Mouse (Mus musculus) CD4-positive, CD25-positive, alpha-beta regulatory T cell, adult 4 months (primary cell): ENCODE results near the gene Nenf. TPM values are rescaled to one million over a fixed set of nuclear protein-coding genes. Genes with fewer than 3 reads are reported as not detected.

ENCODE experiments used
- ATAC-seq: one replicate; pipeline ENCODE4 v1.8.0; 2017
- polyA plus RNA-seq, 2 experiments: library from polyadenylated mRNA; unstranded; fragments of 100-300 nt; shearing (Covaris generic); gene quantifications; one replicate each; pipeline ENCODE4 v1.2.1; 2017

Nenf gene
- polyA plus RNA-seq, 2 experiments from 2014 or later, result 1.5 TPM; not detected in 1

DNA sequence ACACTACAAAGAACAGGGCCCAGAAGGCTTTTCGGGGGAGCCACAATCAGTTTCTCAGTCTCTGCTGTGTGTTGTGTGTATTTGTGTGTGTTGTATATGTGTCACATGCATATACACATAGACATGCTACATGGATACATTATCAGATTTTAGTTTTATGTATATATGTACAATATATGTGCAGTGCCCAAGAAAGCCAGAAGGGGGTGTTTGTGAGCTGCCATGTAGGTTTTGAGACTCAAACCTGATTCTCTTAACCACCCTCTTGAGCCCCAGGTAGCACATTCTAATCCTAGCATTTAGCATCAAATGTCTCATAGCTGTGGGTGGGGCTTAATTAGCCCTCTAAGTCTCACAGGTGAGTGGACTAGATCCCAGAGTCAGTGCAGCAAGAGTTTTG, 35.7 kb downstream of the Nenf start:
- no peak for ATAC-seq

- ATAC-seq, result no peak
Observed at GRCm38 (mm10) chr1:191281171-191281570, 36.8 kb downstream of the Nenf start.

DNA sequence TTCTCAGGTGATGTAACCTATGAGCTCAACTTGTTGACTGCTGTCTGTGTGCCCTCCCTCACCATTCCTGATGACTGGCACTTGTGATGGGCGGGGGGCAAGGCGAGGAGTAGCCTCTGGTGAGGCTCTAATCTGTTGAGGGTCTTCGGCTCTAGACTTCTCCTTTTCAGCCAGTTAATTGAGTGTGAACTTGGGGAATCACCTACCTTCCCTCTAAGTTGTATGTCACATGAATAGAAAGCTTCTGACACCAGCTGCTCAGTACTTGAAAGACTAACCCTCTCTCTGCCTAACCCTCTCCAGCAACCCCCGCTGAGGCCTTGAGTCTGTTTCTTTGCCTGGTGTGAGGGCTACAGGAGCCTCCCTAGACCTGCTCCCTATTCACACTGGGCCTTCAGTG, 39.7 kb downstream of the Nenf start:
- no peak for ATAC-seq

GRCm38 (mm10) chr1:191277549-191278059, 40.4 kb downstream of the Nenf start:
- ATAC-seq, result no peak

DNA sequence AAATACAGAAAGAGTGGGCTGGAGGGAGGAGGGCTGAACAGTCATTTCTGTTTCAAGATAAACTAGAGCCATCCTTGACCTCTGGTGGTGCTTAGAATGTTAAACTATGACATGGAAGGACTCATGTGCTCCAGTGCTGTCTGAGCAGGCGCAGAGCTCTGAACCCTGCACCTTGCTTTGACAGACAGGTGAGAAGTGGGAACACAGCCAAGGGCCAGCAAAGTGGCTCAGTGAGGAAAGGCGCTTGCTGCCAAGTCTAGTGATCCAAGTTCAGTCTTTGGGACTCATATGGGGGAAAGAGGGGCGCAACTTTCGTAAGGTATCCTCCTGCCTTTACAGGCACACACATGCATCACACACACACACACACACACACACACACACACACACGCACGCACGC, 41.8 kb downstream of the Nenf start:
- no peak for ATAC-seq

GRCm38 (mm10) chr1:191275527-191275926, 42.5 kb downstream of the Nenf start:
- ATAC-seq, result peak; percentile 82

DNA sequence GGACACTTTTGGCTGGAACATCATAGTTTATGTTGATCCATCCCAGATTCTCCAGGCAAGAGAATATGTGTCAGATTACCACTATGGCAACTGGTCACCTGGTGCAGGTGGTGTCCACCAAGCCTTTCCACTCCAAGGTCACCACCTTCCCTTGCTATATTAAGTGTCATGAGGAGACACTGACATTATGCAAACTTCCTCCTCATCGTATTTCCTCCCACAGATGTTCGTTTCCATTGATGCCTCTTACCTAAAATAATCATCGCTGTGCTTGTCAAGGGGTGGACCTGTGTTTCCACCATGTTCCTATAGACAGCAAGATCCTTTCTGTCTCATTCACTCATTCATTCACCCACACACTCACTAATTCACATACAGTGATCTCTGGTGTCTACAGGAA, 45.3 kb downstream of the Nenf start:
- ATAC-seq, result no peak

DNA sequence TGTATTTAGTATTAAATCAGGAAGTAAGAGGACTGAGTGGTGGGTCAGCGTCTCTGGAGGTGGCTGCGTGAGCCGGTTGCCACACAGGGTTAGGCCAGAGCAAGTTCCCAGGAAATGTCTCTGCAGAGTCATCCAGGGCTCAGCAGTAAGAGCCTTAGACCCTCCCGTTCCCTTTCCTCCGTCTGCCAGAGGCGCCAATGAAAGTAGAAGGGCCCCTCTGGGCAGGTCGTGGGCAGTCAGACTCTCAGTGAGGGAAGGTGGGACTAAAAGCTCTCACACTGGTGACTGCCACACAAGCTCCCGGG, 48.4 kb downstream of the Nenf start:
- ATAC-seq, result no peak

DNA sequence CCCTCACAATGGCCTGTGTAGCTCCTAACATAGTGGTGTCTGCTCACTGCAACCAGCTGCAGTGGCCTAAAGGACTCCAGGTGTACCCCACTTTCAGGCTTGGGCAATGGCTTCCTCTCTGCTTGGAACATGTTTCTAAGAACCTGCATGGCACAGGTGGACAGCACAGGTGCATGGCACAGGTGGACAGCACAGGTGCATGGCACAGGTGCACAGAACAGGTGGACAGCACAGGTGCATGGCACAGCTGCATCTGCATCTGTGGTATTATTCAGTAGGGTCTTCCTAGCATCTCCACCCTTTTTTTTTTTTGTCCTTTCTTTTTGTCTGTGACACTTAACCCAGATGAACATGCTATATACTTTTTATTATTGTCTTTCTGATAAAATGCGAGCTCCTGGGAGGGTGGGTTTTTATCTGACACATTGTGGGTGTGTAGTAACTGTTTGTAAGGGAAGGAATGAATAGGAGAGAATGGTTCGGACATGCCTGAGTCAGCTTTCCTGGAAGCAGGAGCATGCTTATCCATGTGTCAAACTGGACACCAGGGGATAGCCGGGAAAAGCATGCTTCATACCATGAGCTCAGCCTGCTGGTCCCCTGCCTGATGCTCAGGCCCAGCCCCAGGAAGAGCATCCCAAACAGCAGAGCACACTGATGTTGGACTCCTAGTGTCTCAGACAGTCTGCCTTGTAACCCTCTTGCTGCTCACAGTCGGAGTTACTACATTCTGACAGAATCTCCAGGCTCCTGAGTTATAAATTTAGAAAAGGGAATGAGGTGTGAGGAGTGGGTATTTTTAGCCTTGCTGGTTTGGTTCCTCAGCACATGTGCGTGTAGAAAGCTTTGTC, 49.0 kb downstream of the Nenf start:
- ATAC-seq, result no peak

- ATAC-seq, result no peak
Observed at GRCm38 (mm10) chr1:191267856-191268255, 50.1 kb downstream of the Nenf start.

- no peak for ATAC-seq
Observed at GRCm38 (mm10) chr1:191267162-191267561, 50.8 kb downstream of the Nenf start.

DNA sequence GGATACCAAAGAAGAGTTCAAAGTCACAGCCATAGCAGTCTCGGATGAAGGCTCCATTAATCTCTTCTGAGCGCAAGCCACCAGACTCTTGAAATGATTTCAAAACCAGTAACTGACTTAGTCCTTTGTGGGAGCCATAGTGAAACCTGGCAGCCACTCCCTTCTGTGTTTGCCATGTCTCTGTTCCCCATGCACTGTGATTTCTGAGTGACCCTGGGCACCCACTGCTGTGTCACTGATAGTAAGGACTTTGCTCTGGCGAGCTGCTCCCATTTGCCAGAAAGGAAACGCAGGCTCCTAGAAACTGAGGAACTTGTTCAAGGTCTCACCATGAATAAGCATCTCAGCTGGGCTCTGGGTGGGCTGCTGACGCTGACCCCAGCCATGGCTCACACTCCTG, 54.5 kb downstream of the Nenf start:
- ATAC-seq, result no peak

GRCm38 (mm10) chr1:191261861-191262260, 56.1 kb downstream of the Nenf start:
- ATAC-seq, result no peak

- ATAC-seq, result no peak
Observed at GRCm38 (mm10) chr1:191259661-191260060, 58.3 kb downstream of the Nenf start.

- ATAC-seq, result peak; percentile 98
Observed at GRCm38 (mm10) chr1:191259121-191259520, 58.9 kb downstream of the Nenf start.

DNA sequence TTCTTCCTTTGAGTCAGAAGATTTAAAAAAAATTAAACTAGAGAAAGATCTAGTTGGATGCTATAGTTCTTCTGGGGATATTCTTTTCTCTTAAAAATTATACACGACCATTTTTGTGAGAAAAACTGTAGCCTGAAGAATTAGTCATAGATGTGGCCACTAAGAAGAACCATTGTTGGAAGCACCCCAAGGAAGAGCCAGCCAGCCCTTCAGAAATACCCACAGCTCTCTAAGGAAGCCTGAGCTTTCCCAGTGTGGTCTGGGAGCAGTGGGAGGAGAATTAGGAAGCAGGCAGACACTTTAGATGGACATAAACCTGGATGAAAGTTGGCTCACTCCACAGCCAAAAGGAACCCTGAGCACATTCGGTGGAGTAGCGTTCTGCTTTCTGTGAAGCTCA, 59.5 kb downstream of the Nenf start:
- no peak for ATAC-seq

DNA sequence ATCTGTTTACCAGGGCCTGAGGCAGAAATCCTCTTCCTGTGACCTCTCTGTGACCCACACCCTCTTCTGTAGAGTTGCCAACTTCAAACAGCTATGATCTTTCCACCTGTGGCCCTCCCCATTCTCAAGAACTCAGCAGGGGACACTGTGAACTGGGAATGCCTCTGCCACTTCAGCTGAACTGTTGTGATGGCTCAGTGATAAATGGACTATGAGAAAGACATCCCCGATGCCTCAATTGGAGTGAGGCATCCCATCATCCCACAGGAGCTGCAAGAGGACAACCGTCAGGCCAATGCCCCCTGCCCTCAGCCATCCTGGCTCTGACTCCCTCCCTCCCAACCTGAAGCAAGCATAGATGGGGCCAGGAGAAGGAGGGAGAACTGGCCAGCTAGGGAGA, 60.0 kb downstream of the Nenf start:
- ATAC-seq, result no peak

GRCm38 (mm10) chr1:191257351-191257771, 60.6 kb downstream of the Nenf start:
- ATAC-seq, result no peak

Other genes with a start within 250 kb of the Nenf start
- gene Batf3, start 220.3 kb downstream of the Nenf start, polyA plus RNA-seq, result not detected
- not detected for gene Fam71a, start 153.4 kb downstream of the Nenf start, polyA plus RNA-seq
- not detected for gene Atf3, start 100.2 kb downstream of the Nenf start, polyA plus RNA-seq
- 10 to 100 TPM; 24.4 to 29.2 TPM for gene Tmem206, start 7.7 kb upstream of the Nenf start, polyA plus RNA-seq
- 10 to 100 TPM; 44.5 to 70.5 TPM for gene Ppp2r5a, start 85.1 kb upstream of the Nenf start, polyA plus RNA-seq